Mouse (Mus musculus) CH12F3 (cell line): ENCODE measurements at regions not wholly inside any gene's neighbourhood (a gene's known extent, or its start where the extent isn't known, plus 50 kb on each side); places are given as distances from the start of the nearest gene placed in this dataset.

Source experiments
- in situ Hi-C: fragments of 300-500 bp; cut with MboI; formaldehyde crosslinking; loops from 2 replicates; pipeline ENCODE4 v1.14.3; 2020; ENCODE audit warnings: low sequenced_read_pairs

GRCm38 (mm10) chr3:149134028-149134938 is 143.9 kb upstream of the Adgrl2 start:
- in situ Hi-C loops: no loop called here

- in situ Hi-C loops: no loop called here
These were observed 128.5 kb upstream of the Adgrl2 start for GRCm38 (mm10) chr3:149118806-149119205.

DNA sequence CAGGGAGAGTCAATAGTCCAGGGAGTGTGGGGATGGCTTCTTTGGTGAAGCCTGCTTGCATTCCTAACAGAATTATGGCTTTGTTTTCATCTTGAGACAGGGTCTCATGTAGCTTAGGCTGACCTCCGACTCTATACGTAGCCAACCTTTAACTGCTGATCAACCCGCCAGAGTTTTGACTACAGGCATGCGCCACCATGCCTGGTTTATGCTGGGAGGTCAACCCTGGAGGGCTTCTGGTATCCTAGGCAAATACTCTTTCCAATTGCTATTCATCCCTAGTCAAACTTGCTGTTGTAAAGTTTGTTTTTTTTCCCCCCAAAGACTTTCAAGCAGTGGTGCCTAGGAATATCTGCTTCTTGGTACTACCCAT is 127.3 kb upstream of the Adgrl2 start:
- in situ Hi-C loops: no loop called here

GRCm38 (mm10) chr3:149117018-149117683 is 126.8 kb upstream of the Adgrl2 start:
- in situ Hi-C loops: no loop called here

DNA sequence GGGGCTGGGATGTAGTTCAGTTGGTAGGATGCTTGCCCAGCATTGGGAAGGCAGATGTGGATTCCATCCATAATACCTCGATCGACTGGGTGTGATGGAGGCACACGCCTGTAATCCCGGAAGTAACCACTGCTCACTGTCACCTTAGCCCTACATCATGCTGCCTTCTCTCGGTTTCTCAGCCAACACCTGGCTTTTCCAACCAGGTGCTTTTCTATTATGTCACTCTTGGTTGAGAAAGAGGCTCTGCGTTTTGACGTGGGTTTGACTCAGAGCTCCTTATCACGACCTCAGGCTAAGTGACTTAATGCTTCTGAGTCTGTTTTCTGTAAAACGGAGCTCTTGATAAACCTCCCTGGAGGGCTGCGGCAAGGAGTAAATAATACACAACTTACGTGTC is 126.2 kb upstream of the Adgrl2 start:
- in situ Hi-C loops: no loop called here

DNA sequence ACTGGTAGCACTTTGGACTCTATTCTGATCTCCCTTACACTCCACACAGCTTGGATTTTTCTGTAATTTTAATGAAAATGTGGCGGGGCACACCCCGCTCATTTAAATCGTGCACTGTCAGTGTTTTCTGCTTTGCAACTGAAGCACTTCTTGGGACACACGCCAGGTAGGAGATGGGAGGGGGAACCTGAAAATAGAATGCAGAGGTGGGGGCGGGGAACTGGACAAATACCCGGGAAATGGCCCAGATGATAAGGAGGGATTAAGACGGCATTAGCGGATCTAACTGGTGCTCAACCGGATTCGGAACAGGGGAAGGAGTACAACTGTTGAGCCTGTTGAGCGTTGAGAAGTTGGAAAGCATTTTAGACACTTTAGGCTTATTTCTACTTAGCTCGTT is 125.5 kb upstream of the Adgrl2 start:
- in situ Hi-C loops: no loop called here

- in situ Hi-C loops: no loop called here
These were observed 122.5 kb upstream of the Adgrl2 start for GRCm38 (mm10) chr3:149112878-149113277.

DNA sequence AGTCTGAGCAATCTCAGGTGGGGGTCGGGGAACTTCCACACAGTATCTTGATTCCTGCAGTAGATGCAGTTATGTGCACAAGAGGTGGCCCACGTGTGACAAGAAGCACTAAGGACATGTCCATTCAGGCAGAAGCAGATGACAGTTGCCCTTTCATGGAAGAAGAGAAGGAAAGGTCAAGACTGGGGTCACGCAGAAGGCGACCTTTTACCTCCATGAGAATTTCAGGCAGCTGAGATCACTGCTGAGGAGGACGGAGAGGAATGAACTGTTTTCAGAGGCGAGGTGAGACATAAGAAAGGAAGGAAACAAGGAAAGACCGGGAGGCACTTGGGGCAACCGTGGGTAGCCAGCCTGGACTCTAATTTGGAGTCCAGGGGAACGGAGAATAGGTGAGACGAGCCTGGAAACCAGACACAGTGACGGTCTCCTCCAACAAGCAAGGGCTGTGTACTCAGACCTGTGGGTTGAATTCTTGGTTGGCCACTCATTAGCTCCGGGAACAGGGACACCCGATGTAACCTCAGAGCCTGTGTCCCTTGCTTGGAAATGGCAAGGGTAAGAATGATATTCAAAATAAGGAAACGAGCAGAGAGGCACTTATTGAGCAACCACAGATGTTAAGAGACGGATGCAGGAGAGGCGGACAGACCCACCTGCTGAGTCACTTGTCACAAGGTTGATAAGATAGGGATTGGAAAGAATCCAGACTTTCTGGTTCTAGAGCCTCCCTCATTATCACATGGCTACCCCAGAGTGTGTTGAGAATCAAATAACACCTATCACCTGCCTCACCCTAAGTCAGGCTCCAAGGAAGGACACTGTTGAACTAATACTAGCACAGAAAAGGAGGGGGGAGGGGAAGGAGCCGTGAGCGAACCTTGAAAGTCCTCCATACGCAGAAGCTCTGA is 121.4 kb upstream of the Adgrl2 start:
- in situ Hi-C loops: no loop called here

- in situ Hi-C loops: no loop called here
These were observed 120.5 kb upstream of the Adgrl2 start for GRCm38 (mm10) chr3:149110831-149111230.

GRCm38 (mm10) chr3:149105709-149106450 is 115.5 kb upstream of the Adgrl2 start:
- in situ Hi-C loops: no loop called here

GRCm38 (mm10) chr3:149105181-149105580 is 114.8 kb upstream of the Adgrl2 start:
- in situ Hi-C loops: no loop called here

- in situ Hi-C loops: no loop called here
These were observed 113.7 kb upstream of the Adgrl2 start for GRCm38 (mm10) chr3:149104080-149104479.

DNA sequence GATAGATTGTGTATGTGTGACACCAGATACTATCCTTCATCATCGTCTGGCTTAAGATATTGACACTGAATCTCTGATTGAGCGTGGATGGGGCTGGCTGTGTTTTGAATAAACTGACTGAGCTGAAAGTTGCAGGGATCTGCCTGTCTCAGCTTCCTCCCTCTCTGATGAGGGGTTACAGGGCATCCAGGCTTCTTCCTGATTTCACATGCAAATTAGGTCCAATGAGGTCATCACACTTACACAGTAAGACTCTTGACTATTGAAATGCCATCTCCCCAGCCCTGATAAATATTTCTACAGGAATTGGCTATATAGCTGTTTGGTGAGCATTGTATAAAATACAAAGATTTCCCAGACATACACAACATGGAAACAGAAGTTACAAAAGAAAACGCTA is 113.1 kb upstream of the Adgrl2 start:
- in situ Hi-C loops: no loop called here

GRCm38 (mm10) chr3:149102846-149103245 is 112.5 kb upstream of the Adgrl2 start:
- in situ Hi-C loops: no loop called here

DNA sequence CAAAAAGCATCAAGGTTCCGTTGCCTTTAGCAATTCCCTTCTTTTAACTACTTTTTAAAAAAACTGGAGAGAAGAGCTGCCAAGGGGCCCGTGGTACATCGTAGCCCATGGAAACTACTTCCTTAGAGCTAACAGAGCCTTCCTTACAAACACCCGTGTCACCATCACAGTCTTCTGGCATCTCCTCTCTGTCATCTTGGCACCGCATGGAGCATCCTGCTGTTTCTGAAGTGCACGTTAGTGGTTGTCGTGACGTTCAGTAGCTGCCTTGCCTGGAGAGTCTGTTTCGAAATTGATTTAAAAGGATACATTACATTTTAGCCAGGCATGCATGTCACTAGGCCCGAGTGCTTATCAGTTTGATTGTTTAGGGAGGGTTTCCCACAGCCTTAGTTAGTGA is 111.4 kb upstream of the Adgrl2 start:
- in situ Hi-C loops: no loop called here

GRCm38 (mm10) chr3:149098764-149099163 is 108.4 kb upstream of the Adgrl2 start:
- in situ Hi-C loops: no loop called here

DNA sequence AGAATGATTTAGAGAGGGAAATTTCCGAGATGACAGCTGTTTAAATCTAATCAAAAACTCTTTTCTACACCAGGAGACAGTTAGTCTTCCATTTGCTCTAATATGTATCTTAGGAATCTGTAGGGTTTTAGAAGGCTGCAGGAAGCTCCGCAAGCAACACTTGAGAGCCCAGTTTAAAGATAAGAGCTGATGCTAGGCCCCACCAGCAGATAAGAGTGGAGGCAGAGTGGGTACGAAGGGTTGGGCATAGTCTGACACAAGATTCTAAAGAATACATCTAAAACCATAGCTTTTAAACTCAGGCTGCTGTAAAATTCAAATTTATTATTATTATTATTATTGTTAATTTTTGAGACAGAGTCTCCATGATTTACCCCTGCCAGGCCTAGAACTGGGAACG is 106.7 kb upstream of the Adgrl2 start:
- in situ Hi-C loops: no loop called here

DNA sequence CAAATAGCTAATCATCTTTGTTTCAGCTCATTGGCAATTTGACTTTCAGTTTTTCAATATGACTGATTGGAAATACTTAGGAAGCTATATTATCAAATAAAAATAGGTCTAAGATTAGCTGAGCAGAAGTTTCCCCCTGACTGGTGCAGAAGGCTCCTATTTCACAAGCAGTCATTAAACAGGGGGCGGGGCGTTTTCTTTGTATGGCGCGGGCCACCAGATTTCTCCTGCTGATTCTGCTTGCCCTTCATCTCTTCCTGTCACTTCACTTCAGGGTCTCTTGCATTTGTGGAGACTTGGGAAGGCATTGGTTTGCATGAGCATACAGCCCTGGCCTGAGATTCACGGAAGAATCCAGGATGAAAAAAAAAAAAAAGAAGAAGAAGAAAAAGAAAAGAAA is 102.3 kb upstream of the Adgrl2 start:
- in situ Hi-C loops: no loop called here

GRCm38 (mm10) chr3:149090103-149090502 is 99.7 kb upstream of the Adgrl2 start:
- in situ Hi-C loops: no loop called here

- in situ Hi-C loops: no loop called here
These were observed 98.3 kb upstream of the Adgrl2 start for GRCm38 (mm10) chr3:149088621-149089128.
